Mouse (Mus musculus): ENCODE results near the gene 1700037H04Rik. TPM values are rescaled to one million over a fixed set of nuclear protein-coding genes. Genes with fewer than 3 reads are reported as not detected.

1700037H04Rik gene
- polyA plus RNA-seq, 1 experiment, result 75.2 TPM

GRCm38 (mm10) chr2:131145536-131145935 lies 14.3 kb downstream of the 1700037H04Rik start:
- Histone ChIP-seq H3K36me3 (ENCODE audit: control insufficient read depth, insufficient read depth) (peaks cover 26% of the 10 kb centered on the region), H3ac (ENCODE audit: control insufficient read depth, insufficient read length) (no peak overlapping the region), H3K27me3 (ENCODE audit: control insufficient read depth, insufficient read depth, insufficient read length) (no peaks in the 10 kb centered on the region), H3K79me2 (ENCODE audit: control insufficient read depth, insufficient read depth) (no peaks in the 10 kb centered on the region), H3K4me2 (ENCODE audit: low read depth) (no peak overlapping the region), H3K4me3 (no peak overlapping the region)
- no peak for TF ChIP-seq MAX (IDR thresholded peaks at IDR 0.05; ENCODE audit: low read depth)
- TF ChIP-seq MYOD1 (IDR thresholded peaks at IDR 0.05; ENCODE audit: control insufficient read depth in 1 of 3, insufficient read length in 2 of 3, low read depth in 2 of 3), result no peak
- no peak for TF ChIP-seq POLR2AphosphoS2 (IDR thresholded peaks at IDR 0.05; ENCODE audit: insufficient read length, low read depth)
- TF ChIP-seq SRF (IDR thresholded peaks at IDR 0.05; ENCODE audit: control insufficient read depth, insufficient read length, low read depth), result no peak
- no peak for TF ChIP-seq TCF3 (IDR thresholded peaks at IDR 0.05; ENCODE audit: insufficient read length, low read depth)
- no peak for TF ChIP-seq TCF12 (IDR thresholded peaks at IDR 0.05; ENCODE audit: insufficient read depth, poor library complexity, severe bottlenecking)
- no peak for TF ChIP-seq POLR2A (IDR thresholded peaks at IDR 0.05; ENCODE audit: insufficient read length, low read depth)

- peaks cover 24% of the 10 kb centered on the region for H3K36me3 ChIP-seq (ENCODE audit: control insufficient read depth, insufficient read depth)
- H3K4me3 ChIP-seq, result no peak overlapping the region
- no peaks in the 10 kb centered on the region for H3K27me3 ChIP-seq (ENCODE audit: control insufficient read depth, insufficient read depth, insufficient read length)
- H3K4me2 ChIP-seq (ENCODE audit: low read depth), result no peak overlapping the region
- TF ChIP-seq SRF (IDR thresholded peaks at IDR 0.05; ENCODE audit: control insufficient read depth, insufficient read length, low read depth) (no peak), CEBPB (IDR thresholded peaks at IDR 0.05; ENCODE audit: insufficient read depth, poor library complexity, severe bottlenecking) (no peak), POLR2A (IDR thresholded peaks at IDR 0.05; ENCODE audit: insufficient read length, low read depth) (no peak), E2F4 (IDR thresholded peaks at IDR 0.05; ENCODE audit: insufficient read depth) (no peak), REST (IDR thresholded peaks at IDR 0.05; ENCODE audit: insufficient read depth, insufficient read length) (no peak), POLR2AphosphoS2 (IDR thresholded peaks at IDR 0.05; ENCODE audit: insufficient read length, low read depth) (no peak), TCF3 (IDR thresholded peaks at IDR 0.05; ENCODE audit: insufficient read length, low read depth) (no peak), TCF12 (IDR thresholded peaks at IDR 0.05; ENCODE audit: insufficient read depth, poor library complexity, severe bottlenecking) (no peak)
- no peak overlapping the region for H3ac ChIP-seq (ENCODE audit: control insufficient read depth, insufficient read length)
- no peaks in the 10 kb centered on the region for H3K79me2 ChIP-seq (ENCODE audit: control insufficient read depth, insufficient read depth)
These were observed 14.8 kb downstream of the 1700037H04Rik start for GRCm38 (mm10) chr2:131145121-131145520.

GRCm38 (mm10) chr2:131143007-131143780 lies 16.7 kb downstream of the 1700037H04Rik start:
- no peak overlapping the region for H3K4me3 ChIP-seq
- no peak overlapping the region for H3ac ChIP-seq (ENCODE audit: control insufficient read depth, insufficient read length)
- peaks cover 14% of the 10 kb centered on the region for H3K36me3 ChIP-seq (ENCODE audit: control insufficient read depth, insufficient read depth)
- no peak overlapping the region for H3K4me2 ChIP-seq (ENCODE audit: low read depth)
- H3K27me3 ChIP-seq (ENCODE audit: control insufficient read depth, insufficient read depth, insufficient read length), result no peaks in the 10 kb centered on the region
- TF ChIP-seq SRF (IDR thresholded peaks at IDR 0.05; ENCODE audit: control insufficient read depth, insufficient read length, low read depth), result no peak
- TF ChIP-seq TCF3 (IDR thresholded peaks at IDR 0.05; ENCODE audit: insufficient read length, low read depth), result no peak
- no peak for TF ChIP-seq POLR2AphosphoS2 (IDR thresholded peaks at IDR 0.05; ENCODE audit: insufficient read length, low read depth)
- no peak for TF ChIP-seq E2F4 (IDR thresholded peaks at IDR 0.05; ENCODE audit: insufficient read depth)
- H3K79me2 ChIP-seq (ENCODE audit: control insufficient read depth, insufficient read depth), result no peaks in the 10 kb centered on the region

GRCm38 (mm10) chr2:131142592-131142991 lies 17.3 kb downstream of the 1700037H04Rik start:
- H3K4me2 ChIP-seq (ENCODE audit: low read depth), result no peak overlapping the region
- TF ChIP-seq TCF3 (IDR thresholded peaks at IDR 0.05; ENCODE audit: insufficient read length, low read depth) (no peak), POLR2AphosphoS2 (IDR thresholded peaks at IDR 0.05; ENCODE audit: insufficient read length, low read depth) (peak; percentile 67), USF1 (IDR thresholded peaks at IDR 0.05; ENCODE audit: low read depth) (no peak), MAX (IDR thresholded peaks at IDR 0.05; ENCODE audit: low read depth) (no peak), MYOD1 (IDR thresholded peaks at IDR 0.05; ENCODE audit: control insufficient read depth in 1 of 3, insufficient read length in 2 of 3, low read depth in 2 of 3) (peak in 2 of 3 experiments; percentile 22 to 23), CEBPB (IDR thresholded peaks at IDR 0.05; ENCODE audit: insufficient read depth, poor library complexity, severe bottlenecking) (no peak), E2F4 (IDR thresholded peaks at IDR 0.05; ENCODE audit: insufficient read depth) (no peak), TCF12 (IDR thresholded peaks at IDR 0.05; ENCODE audit: insufficient read depth, poor library complexity, severe bottlenecking) (no peak), MYOG (IDR thresholded peaks at IDR 0.05; ENCODE audit: control insufficient read depth in 1 of 3, insufficient read depth in 1 of 3, insufficient read length in 2 of 3, low read depth in 2 of 3) (peak in 1 of 3 experiments; percentile 5), POLR2A (IDR thresholded peaks at IDR 0.05; ENCODE audit: insufficient read length, low read depth) (no peak)
- H3ac ChIP-seq (ENCODE audit: control insufficient read depth, insufficient read length), result no peak overlapping the region
- H3K27me3 ChIP-seq (ENCODE audit: control insufficient read depth, insufficient read depth, insufficient read length), result no peaks in the 10 kb centered on the region
- H3K36me3 ChIP-seq (ENCODE audit: control insufficient read depth, insufficient read depth), result peaks cover 9% of the 10 kb centered on the region
- H3K79me2 ChIP-seq (ENCODE audit: control insufficient read depth, insufficient read depth), result no peaks in the 10 kb centered on the region
- no peak overlapping the region for H3K4me3 ChIP-seq

GRCm38 (mm10) chr2:131141336-131141986 lies 18.4 kb downstream of the 1700037H04Rik start:
- no peak overlapping the region for H3K4me2 ChIP-seq (ENCODE audit: low read depth)
- no peaks in the 10 kb centered on the region for H3K27me3 ChIP-seq (ENCODE audit: control insufficient read depth, insufficient read depth, insufficient read length)
- H3K79me2 ChIP-seq (ENCODE audit: control insufficient read depth, insufficient read depth), result no peaks in the 10 kb centered on the region
- H3K4me3 ChIP-seq, result no peak overlapping the region
- H3K36me3 ChIP-seq (ENCODE audit: control insufficient read depth, insufficient read depth), result peaks cover 9% of the 10 kb centered on the region
- no peak overlapping the region for H3ac ChIP-seq (ENCODE audit: control insufficient read depth, insufficient read length)
- TF ChIP-seq TCF3 (IDR thresholded peaks at IDR 0.05; ENCODE audit: insufficient read length, low read depth) (no peak), REST (IDR thresholded peaks at IDR 0.05; ENCODE audit: insufficient read depth, insufficient read length) (no peak), MYOG (IDR thresholded peaks at IDR 0.05; ENCODE audit: control insufficient read depth in 1 of 3, insufficient read depth in 1 of 3, insufficient read length in 2 of 3, low read depth in 2 of 3) (peak in 1 of 3 experiments; percentile 55), E2F4 (IDR thresholded peaks at IDR 0.05; ENCODE audit: insufficient read depth) (no peak), SRF (IDR thresholded peaks at IDR 0.05; ENCODE audit: control insufficient read depth, insufficient read length, low read depth) (no peak), MYOD1 (IDR thresholded peaks at IDR 0.05; ENCODE audit: control insufficient read depth in 1 of 3, insufficient read length in 2 of 3, low read depth in 2 of 3) (peak in 1 of 3 experiments; percentile 39), CEBPB (IDR thresholded peaks at IDR 0.05; ENCODE audit: insufficient read depth, poor library complexity, severe bottlenecking) (no peak), POLR2A (IDR thresholded peaks at IDR 0.05; ENCODE audit: insufficient read length, low read depth) (no peak), MAX (IDR thresholded peaks at IDR 0.05; ENCODE audit: low read depth) (no peak), POLR2AphosphoS2 (IDR thresholded peaks at IDR 0.05; ENCODE audit: insufficient read length, low read depth) (no peak), USF1 (IDR thresholded peaks at IDR 0.05; ENCODE audit: low read depth) (no peak), TCF12 (IDR thresholded peaks at IDR 0.05; ENCODE audit: insufficient read depth, poor library complexity, severe bottlenecking) (no peak)

All from myocyte (in vitro differentiated cells).